Mouse (Mus musculus): ENCODE data around the gene Bhlha15. TPM values are rescaled to one million over a fixed set of nuclear protein-coding genes. Genes with fewer than 3 reads are reported as not detected.

Bhlha15 gene
- polyA plus RNA-seq, 1 experiment from 2014 or later, result 0.15 TPM

GRCm38 (mm10) chr5:144234714-144235113 is 44.6 kb downstream of the Bhlha15 start:
- 77% methylated on average over 7 of the region's 7 CpGs for WGBS
- Histone ChIP-seq H3K4me1 (no peaks in the 10 kb centered on the region), H3K9ac (replicated peaks) (no peak overlapping the region), H3K27me3 (replicated peaks) (no peaks in the 10 kb centered on the region), H3K27ac (replicated peaks) (no peak overlapping the region), H3K4me2 (no peak overlapping the region), H3K4me3 (replicated peaks) (no peak overlapping the region), H3K36me3 (no peaks in the 10 kb centered on the region), H3K9me3 (replicated peaks) (no peaks in the 10 kb centered on the region)
- no peak for ATAC-seq (ENCODE audit: low FRiP score)

- no peak for ATAC-seq (ENCODE audit: low FRiP score)
- WGBS, result 74% methylated on average over 1 of the region's 1 CpGs
- no peaks in the 10 kb centered on the region for H3K9me3 ChIP-seq (replicated peaks)
These were observed 48.9 kb downstream of the Bhlha15 start for GRCm38 (mm10) chr5:144238969-144239368.

More at GRCm38 (mm10) chr5:144238969-144239368, 48.9 kb downstream of the Bhlha15 start:
- Histone ChIP-seq H3K36me3 (no peaks in the 10 kb centered on the region), H3K9ac (replicated peaks) (no peak overlapping the region), H3K27me3 (replicated peaks) (no peaks in the 10 kb centered on the region), H3K4me3 (replicated peaks) (no peak overlapping the region), H3K4me2 (no peak overlapping the region), H3K27ac (replicated peaks) (no peak overlapping the region), H3K4me1 (no peaks in the 10 kb centered on the region)

Other genes with a start within 250 kb of the Bhlha15 start
- gene Ccz1, start 175.4 kb upstream of the Bhlha15 start, polyA plus RNA-seq (2015; fragmentation: Nextera tagmentation; extraction: Ambion mirVana), result 76.1 and 77.4 TPM in 2 replicates
- not detected in 2 replicates for gene Ocm, start 163.6 kb upstream of the Bhlha15 start, polyA plus RNA-seq (2015; fragmentation: Nextera tagmentation; extraction: Ambion mirVana)
- gene Lmtk2, start 89.8 kb upstream of the Bhlha15 start, polyA plus RNA-seq (2015; fragmentation: Nextera tagmentation; extraction: Ambion mirVana), result 8.2 and 9.4 TPM in 2 replicates
- gene Tecpr1, start 33.3 kb downstream of the Bhlha15 start, polyA plus RNA-seq (2015; fragmentation: Nextera tagmentation; extraction: Ambion mirVana), result 40.3 and 42.6 TPM in 2 replicates
- 91.9 and 106 TPM in 2 replicates for gene Bri3, start 54.2 kb downstream of the Bhlha15 start, polyA plus RNA-seq (2015; fragmentation: Nextera tagmentation; extraction: Ambion mirVana)
- 1.5 and 3.7 TPM in 2 replicates for gene Baiap2l1, start 167.8 kb downstream of the Bhlha15 start, polyA plus RNA-seq (2015; fragmentation: Nextera tagmentation; extraction: Ambion mirVana)

All from neural tube, embryonic 15.5 days (tissue).